Mouse (Mus musculus) bone marrow, adult 2 months (tissue): ENCODE data around the gene Serpinb1a. TPM values are rescaled to one million over a fixed set of nuclear protein-coding genes. Genes with fewer than 3 reads are reported as not detected.

Source experiments
- H3K27ac ChIP-seq: fragments of 200-500 bp; 2 replicates; pipeline ENCODE4 v1.5.1; 2012; ENCODE audit warnings: low read depth, mild to moderate bottlenecking, control low read depth, inconsistent platforms, low read length; ENCODE audit not compliant: control insufficient read depth, poor library complexity, insufficient read depth
- H3K4me1 ChIP-seq: fragments of 200-500 bp; 2 replicates; pipeline ENCODE4 v1.6.1; 2011; ENCODE audit warnings: low read length; ENCODE audit not compliant: control insufficient read depth, insufficient read depth
- H3K4me3 ChIP-seq: fragments of 200-500 bp; replicated peaks from 2 replicates; pipeline ENCODE3; 2011; ENCODE audit warnings: mild to moderate bottlenecking, low read depth, low read length, control low read depth; ENCODE audit not compliant: control insufficient read depth
- CTCF ChIP-seq: fragments of 200-500 bp; IDR thresholded peaks from 2 replicates; pipeline ENCODE4 v1.5.1; 2011; ENCODE audit warnings: low read length, control low read depth; ENCODE audit not compliant: control insufficient read depth, insufficient read depth
- POLR2A ChIP-seq: fragments of 200-500 bp; IDR thresholded peaks from 2 replicates; pipeline ENCODE4 v1.6.1; 2011; ENCODE audit warnings: low read depth, mild to moderate bottlenecking, control low read depth, low read length, borderline replicate concordance; ENCODE audit not compliant: control insufficient read depth
- WGBS: fragments of 180-500 bp; shearing (Covaris S2); methylation state at CpG from one replicate; pipeline ENCODE4 v1.1.7; 2018; 5-methylcytosine and 5-hydroxymethylcytosine counted together
- polyA plus RNA-seq: library from polyadenylated mRNA; stranded (reverse); fragments of >200 nt; gene quantifications from 2 replicates; pipeline ENCODE4 v1.2.4, GENCODE M21; 2011; ENCODE audit warnings: low replicate concordance; ENCODE audit not compliant: missing spikeins, insufficient read depth, insufficient read length

The Serpinb1a gene
- polyA plus RNA-seq, 1 experiment, result 91.9 TPM

DNA sequence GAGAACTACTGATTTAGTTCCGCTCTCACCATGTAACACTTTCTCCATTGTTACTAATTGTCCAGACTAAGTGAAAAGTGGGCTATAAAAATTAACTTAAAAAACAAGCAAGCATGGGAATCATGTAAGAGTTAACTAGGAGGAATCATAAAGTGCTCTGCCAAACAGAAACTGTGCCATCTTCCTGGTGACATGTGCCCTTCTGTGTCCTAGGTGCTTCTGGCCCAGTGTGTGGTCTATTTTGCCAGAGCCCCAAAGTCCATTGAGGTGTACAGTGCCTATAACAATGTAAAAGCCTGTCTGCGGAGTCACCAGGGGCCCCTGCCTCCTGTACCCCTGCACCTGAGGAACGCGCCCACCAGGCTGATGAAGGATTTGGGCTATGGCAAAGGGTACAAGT, 29.3 kb downstream of the Serpinb1a start:
- 94% methylated on average over 4 of the region's 4 CpGs for WGBS
- TF ChIP-seq POLR2A, result no peak
- no peak for TF ChIP-seq CTCF

GRCm38 (mm10) chr13:32819926-32820325, 31.1 kb downstream of the Serpinb1a start:
- Histone ChIP-seq H3K4me3 (no peak overlapping the region), H3K27ac (no peak overlapping the region), H3K4me1 (no peaks in the 10 kb centered on the region)
- 87% methylated on average over 5 of the region's 5 CpGs for WGBS
- no peak for TF ChIP-seq CTCF
- no peak for TF ChIP-seq POLR2A

More for the DNA sequence above, 29.3 kb downstream of the Serpinb1a start:
- Histone ChIP-seq H3K27ac (no peak overlapping the region), H3K4me1 (peaks cover 1% of the 10 kb centered on the region; the same call in 1 of the 2 replicates), H3K4me3 (no peak overlapping the region)

DNA sequence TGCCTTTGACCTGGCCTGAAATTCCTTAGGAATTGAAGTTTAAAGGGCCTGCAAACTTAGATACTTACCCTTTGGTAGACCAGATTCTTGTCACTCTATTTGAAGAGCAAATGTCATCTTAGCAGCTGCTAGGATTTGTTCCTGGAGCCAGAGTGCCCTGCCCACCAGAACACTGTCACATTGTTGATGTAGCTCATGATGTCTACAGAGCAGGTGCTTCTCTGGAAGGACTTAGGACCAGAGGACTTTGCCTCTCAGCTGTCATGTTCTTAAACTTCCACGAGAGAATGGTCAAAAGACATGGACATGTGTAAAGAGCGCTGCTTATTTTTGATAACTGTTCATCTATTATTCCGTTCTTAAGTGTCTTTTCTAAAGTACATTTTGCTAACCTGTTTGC, 31.7 kb downstream of the Serpinb1a start:
- no peak overlapping the region for H3K4me3 ChIP-seq
- H3K4me1 ChIP-seq, result no peaks in the 10 kb centered on the region
- TF ChIP-seq CTCF (no peak), POLR2A (no peak)
- 89% methylated on average over 3 of the region's 3 CpGs for WGBS
- no peak overlapping the region for H3K27ac ChIP-seq

GRCm38 (mm10) chr13:32807624-32808023, 43.4 kb downstream of the Serpinb1a start:
- Histone ChIP-seq H3K4me3 (no peak overlapping the region), H3K4me1 (peaks cover 2% of the 10 kb centered on the region; the same call in 1 of the 2 replicates), H3K27ac (no peak overlapping the region)
- no peak for TF ChIP-seq CTCF
- TF ChIP-seq POLR2A, result no peak
- 78% methylated on average over 3 of the region's 3 CpGs for WGBS

DNA sequence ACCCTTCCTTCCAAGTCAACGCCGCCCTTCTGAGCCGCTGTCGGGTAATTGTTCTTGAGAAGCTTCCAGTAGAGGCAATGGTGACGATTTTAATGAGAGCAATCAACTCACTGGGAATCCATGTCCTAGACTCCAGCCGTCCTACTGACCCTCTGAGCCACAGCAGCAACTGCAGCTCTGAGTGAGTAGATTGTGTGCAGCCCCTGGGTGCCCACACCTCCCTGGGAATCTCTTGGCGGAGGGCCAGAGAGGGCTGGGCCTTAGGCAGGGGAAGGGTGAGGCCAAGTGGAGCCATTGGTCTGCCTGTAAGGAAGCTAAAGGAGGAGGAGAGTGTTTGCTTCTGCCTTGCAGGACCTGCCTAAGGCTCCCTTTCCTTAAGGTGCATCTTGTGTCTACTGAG, 44.2 kb downstream of the Serpinb1a start:
- H3K4me3 ChIP-seq, result no peak overlapping the region
- 90% methylated on average over 7 of the region's 7 CpGs for WGBS
- TF ChIP-seq POLR2A (no peak), CTCF (no peak)
- peaks cover 2% of the 10 kb centered on the region; the same call in 1 of the 2 replicates for H3K4me1 ChIP-seq
- H3K27ac ChIP-seq, result no peak overlapping the region

- TF ChIP-seq POLR2A (no peak), CTCF (no peak)
- H3K4me3 ChIP-seq, result no peak overlapping the region
- H3K4me1 ChIP-seq, result peaks cover 2% of the 10 kb centered on the region; the same call in 1 of the 2 replicates
- H3K27ac ChIP-seq, result no peak overlapping the region
- 86% methylated on average over 4 of the region's 4 CpGs for WGBS
Observed at GRCm38 (mm10) chr13:32803701-32804345, 47.2 kb downstream of the Serpinb1a start.

GRCm38 (mm10) chr13:32802259-32803081, 48.5 kb downstream of the Serpinb1a start, which contains the start of gene D930007J09Rik:
TSS of gene D930007J09Rik (minus strand) at chr13:32802849.
- Histone ChIP-seq H3K4me3 (peak within 1 kb of the TSS; percentile 87), H3K27ac (peak within 1 kb of the TSS; percentile 71), H3K4me1 (peaks cover 2% of the 10 kb centered on the region; the same call in 1 of the 2 replicates)
- TF ChIP-seq POLR2A (0 out of 2 replicates have a peak, but pooled peaks have one; percentile 13), CTCF (no peak)
- WGBS, result under 1% methylated on average over 94 of the region's 95 CpGs

- Histone ChIP-seq H3K27ac (peak within 1 kb of the TSS; percentile 71), H3K4me1 (peaks cover 2% of the 10 kb centered on the region; the same call in 1 of the 2 replicates), H3K4me3 (peak within 1 kb of the TSS; percentile 87)
- TF ChIP-seq CTCF, result peak; percentile 34; the same call in 1 of the 2 replicates
- peak; percentile 73; the same call in 1 of the 2 replicates for TF ChIP-seq POLR2A
- under 1% methylated on average over 50 of the region's 51 CpGs for WGBS
Observed at GRCm38 (mm10) chr13:32801693-32802221, 49.2 kb downstream of the Serpinb1a start, which contains the start of gene Wrnip1. TSS of gene Wrnip1 (plus strand) at chr13:32802038.
